Mouse (Mus musculus) kidney, adult 2 months (tissue): ENCODE results near the gene Tldc2.

Experiments used
- CTCF ChIP-seq: fragments of 200-500 bp; conservative IDR thresholded peaks from 2 replicates; pipeline ENCODE4 v1.5.1; 2011; ENCODE audit warnings: low read depth, mild to moderate bottlenecking, control low read depth, low read length, moderate library complexity, mixed read lengths; ENCODE audit not compliant: insufficient read depth, insufficient read length
- POLR2A ChIP-seq: fragments of 200-500 bp; IDR thresholded peaks from one replicate; pipeline ENCODE4 v1.6.1; 2011; ENCODE audit warnings: low read depth, low read length, control low read depth

- no peak for TF ChIP-seq POLR2A
- TF ChIP-seq CTCF: no peak
These were observed 13.4 kb downstream of the Tldc2 start for GRCm38 (mm10) chr2:157100319-157100605.
